Mouse (Mus musculus) c-Kit-positive CD71-negative TER-119-negative erythroid progenitor cells, embryonic 14.5 days (primary cell): ENCODE results near the gene Lipo1.
"Not testable (repeated sequence)": the region's sequence is repeated elsewhere in the genome, so short reads cannot be mapped to it uniquely, and the experiment has no call there.

Experiments
- DNase-seq: peaks from one replicate; pipeline ENCODE4 v3.0.0-alpha.2; 2013; ENCODE audit warnings: low read depth

Lipo1 gene

GRCm38 (mm10) chr19:33787359-33787758 lies at the start of gene Lipo1:
Gene Lipo1, minus strand, starts transcription at chr19:33787459.
- DNase-seq = not testable (repeated sequence)

- DNase-seq = no peak
Measured at GRCm38 (mm10) chr19:33786576-33787277, 532 bp downstream of the Lipo1 start.

- not testable (repeated sequence) for DNase-seq
Measured at GRCm38 (mm10) chr19:33761287-33762086, 25.8 kb downstream of the Lipo1 start, which contains the start of gene Lipo3. Gene Lipo3, minus strand, starts transcription at chr19:33761951.

- DNase-seq = not testable (repeated sequence)
Measured at GRCm38 (mm10) chr19:33751259-33751658, 36.0 kb downstream of the Lipo1 start, which contains the start of gene Lipo2. Gene Lipo2, minus strand, starts transcription at chr19:33751359.
